ENCODE assay signal across 31 mouse cellular contexts in the genomic region with DNA sequence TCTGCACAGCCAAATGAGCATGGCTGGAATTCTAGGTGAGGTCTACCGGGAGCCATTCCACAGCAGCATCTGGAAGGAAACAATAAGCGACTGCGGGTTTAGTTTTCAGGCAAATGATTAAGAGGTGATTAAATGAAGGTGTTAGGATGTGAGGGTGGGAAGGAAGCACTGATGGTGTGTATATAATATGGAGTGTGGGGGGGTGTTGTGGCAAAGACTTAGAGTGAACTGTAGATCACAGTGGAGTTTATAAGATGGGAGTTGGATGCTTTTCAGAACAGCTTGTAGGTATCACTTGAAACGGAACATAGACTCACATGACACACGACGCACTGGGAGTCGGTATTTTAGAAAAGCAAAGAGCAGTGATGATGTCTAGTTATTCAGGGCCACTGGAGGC. TPM values are rescaled to one million over a fixed set of nuclear protein-coding genes. Genes with fewer than 3 reads are reported as not detected.
A peak's percentile ranks its signal among the peaks of the same experiment; 100 is the strongest.
DNase-seq lines count a peak whose midpoint lies in the region; ATAC-seq and TF ChIP-seq lines count a peak whose summit lies in the region.
"Had no signal": no experiment of that assay in that cellular context is flagged by ENCODE, and none has a peak within 500 bp of the region (broad histone marks: within the 10 kb centered on the region; RNA-seq: fewer than 3 reads in every experiment).

No protein-coding gene starts in this region.

- H3K36me3 ChIP-seq in kidney, embryonic 16.5 days (ENCODE audit: insufficient read depth, low read length), result no peaks in the 10 kb centered on the region
- no peaks in the 10 kb centered on the region for H3K36me3 ChIP-seq in limb, embryonic 10.5 days
- H3K36me3 ChIP-seq in limb, embryonic 13.5 days, result no peaks in the 10 kb centered on the region
- H3K36me3 ChIP-seq: embryonic facial prominence, embryonic 13.5 days; forebrain, embryonic 10.5 days; G1E; heart, embryonic 10.5 days; heart, embryonic 13.5 days; hindbrain, embryonic 15.5 days had no signal

- peaks cover 6% of the 10 kb centered on the region; the same call in 1 of the 2 replicates for H3K4me1 ChIP-seq in kidney, embryonic 16.5 days (ENCODE audit: insufficient read depth, low read length)
- peaks cover 48% of the 10 kb centered on the region for H3K4me1 ChIP-seq in limb, embryonic 10.5 days
- peaks cover 37% of the 10 kb centered on the region for H3K4me1 ChIP-seq in limb, embryonic 13.5 days
- H3K4me1 ChIP-seq: heart, embryonic 13.5 days had no signal

- WGBS in kidney, embryonic 16.5 days, result 15% methylated on average over 7 of the region's 7 CpGs
- 45% methylated on average over 7 of the region's 7 CpGs for WGBS in limb, embryonic 10.5 days
- 17% methylated on average over 7 of the region's 7 CpGs for WGBS in limb, embryonic 13.5 days

- no peak overlapping the region for H3K4me2 ChIP-seq in kidney, embryonic 16.5 days (replicated peaks; ENCODE audit: low read depth, low read length)
- H3K4me2 ChIP-seq in limb, embryonic 13.5 days (replicated peaks), result peak overlapping the region; percentile 36
- H3K4me2 ChIP-seq: embryonic facial prominence, embryonic 13.5 days; forebrain, embryonic 13.5 days; heart, embryonic 13.5 days; hindbrain, embryonic 15.5 days had no signal

- peak overlapping the region; percentile 57; the same call in 1 of the 2 replicates for H3K27ac ChIP-seq in gastrocnemius, adult 2 months
- no peak overlapping the region for H3K27ac ChIP-seq in kidney, embryonic 16.5 days (ENCODE audit: low read length)
- H3K27ac ChIP-seq in limb, embryonic 10.5 days, result peak overlapping the region; percentile 67
- H3K27ac ChIP-seq in limb, embryonic 13.5 days, result no peak overlapping the region; the same call in 1 of the 2 replicates
- H3K27ac ChIP-seq: embryonic facial prominence, embryonic 13.5 days; forebrain, embryonic 10.5 days; forebrain, embryonic 13.5 days; heart, adult 2 months; heart, embryonic 10.5 days; heart, embryonic 13.5 days; hindbrain, embryonic 15.5 days had no signal

- H3K9me3 ChIP-seq in kidney, embryonic 16.5 days (ENCODE audit: low read length), result no peaks in the 10 kb centered on the region
- no peaks in the 10 kb centered on the region for H3K9me3 ChIP-seq in limb, embryonic 10.5 days (replicated peaks)
- H3K9me3 ChIP-seq in limb, embryonic 13.5 days, result no peaks in the 10 kb centered on the region
- H3K9me3 ChIP-seq: embryonic facial prominence, embryonic 13.5 days; forebrain, embryonic 10.5 days; forebrain, embryonic 13.5 days; G1E; heart, embryonic 10.5 days; heart, embryonic 13.5 days; hindbrain, embryonic 15.5 days had no signal

- no peak for TF ChIP-seq CTCF in gastrocnemius, adult 2 months (IDR thresholded peaks at IDR 0.05)

- 0 out of 2 replicates have a peak, but pooled peaks have one; percentile 15 for ATAC-seq in kidney, embryonic 16.5 days (ENCODE audit: low FRiP score, low TSS enrichment)
- peak; percentile 70; the same call in 1 of the 2 replicates for ATAC-seq in limb, embryonic 13.5 days (ENCODE audit: low FRiP score, low read depth)
- ATAC-seq: forebrain, embryonic 13.5 days; forebrain, embryonic 16.5 days; Patski had no signal

- DNase-seq in gastrocnemius, adult 2 months, result no peak
- no peak for DNase-seq in gastrocnemius, adult 18-20 months (ENCODE audit: low spot score)
- no peak for DNase-seq in kidney, postnatal 14 days
- no peak for DNase-seq in limb, embryonic 10.5 days (ENCODE audit: low spot score)
- no peak for DNase-seq in ovary, postnatal 14 days (ENCODE audit: low spot score)
- no peak for DNase-seq in urinary bladder, adult 18-20 months (ENCODE audit: low spot score in 2 of 2)
- DNase-seq: adrenal gland, postnatal 10 days; adrenal gland, postnatal 36 days; B cell, adult 2 months; cerebellum, adult 18-20 months; cerebellum, adult 9-10 months; cerebellum, postnatal 14 days; gastrocnemius, postnatal 10 days; gastrocnemius, postnatal 36 days; heart, adult 2 months; heart, postnatal 14 days; heart, postnatal 4 days had no signal

- no peaks in the 10 kb centered on the region for H3K27me3 ChIP-seq in kidney, embryonic 16.5 days (ENCODE audit: insufficient read depth, low read length)
- no peaks in the 10 kb centered on the region for H3K27me3 ChIP-seq in limb, embryonic 10.5 days (ENCODE audit: low read depth, poor library complexity, severe bottlenecking)
- H3K27me3 ChIP-seq in limb, embryonic 13.5 days, result peaks cover 5% of the 10 kb centered on the region; the same call in 1 of the 2 replicates
- H3K27me3 ChIP-seq: CH12.LX; embryonic facial prominence, embryonic 13.5 days; forebrain, embryonic 13.5 days; heart, embryonic 13.5 days; hindbrain, embryonic 15.5 days had no signal

- H3K4me3 ChIP-seq in gastrocnemius, adult 2 months, result no peak overlapping the region
- no peak overlapping the region for H3K4me3 ChIP-seq in kidney, embryonic 16.5 days (ENCODE audit: low read length)
- H3K4me3 ChIP-seq in limb, embryonic 10.5 days, result no peak overlapping the region
- no peak overlapping the region for H3K4me3 ChIP-seq in limb, embryonic 13.5 days
- H3K4me3 ChIP-seq: embryonic facial prominence, embryonic 13.5 days; forebrain, embryonic 10.5 days; forebrain, embryonic 13.5 days; heart, adult 2 months; heart, embryonic 10.5 days; heart, embryonic 13.5 days; hindbrain, embryonic 15.5 days had no signal

- intact Hi-C loops in gastrocnemius, adult 2 months (cut with DNase I), result no loop called here

- H3K9ac ChIP-seq in kidney, embryonic 16.5 days (replicated peaks; ENCODE audit: low read length), result no peak overlapping the region
- no peak overlapping the region for H3K9ac ChIP-seq in limb, embryonic 13.5 days
- H3K9ac ChIP-seq: embryonic facial prominence, embryonic 13.5 days; forebrain, embryonic 13.5 days; heart, embryonic 13.5 days; hindbrain, embryonic 15.5 days had no signal

RNA-seq across cellular contexts. Expression of a gene that starts 20.4 kb away (rescaled TPM):
- total RNA-seq in gastrocnemius, adult 2 months (2021), result under 1 TPM; 0.17 to 0.28 TPM
- total RNA-seq in gastrocnemius, adult 18-20 months (2021), result under 1 TPM; 0.12 to 0.39 TPM
- polyA plus RNA-seq in kidney, embryonic 16.5 days (2015; fragmentation: Nextera tagmentation; extraction: Ambion mirVana), result 3.1 TPM in 2 replicates
- polyA plus RNA-seq in limb, embryonic 10.5 days (2016; fragmentation: Nextera tagmentation; extraction: Ambion mirVana), result 2.9 and 5.7 TPM in 2 replicates
- polyA plus RNA-seq in limb, embryonic 13.5 days (2015; fragmentation: Nextera tagmentation; extraction: Ambion mirVana), result 3.7 and 4.3 TPM in 2 replicates
- total RNA-seq: common myeloid progenitor, adult 5-6 weeks; granulocyte monocyte progenitor cell, adult 5-6 weeks had no signal
- polyA plus RNA-seq: G1E had no signal

Comparison
In these comparisons a context has a peak if more than half of its experiments do, and no peak if none do; other contexts are left out.
1. H3K27ac ChIP-seq: peak in gastrocnemius, adult 2 months (single experiment) and limb, embryonic 10.5 days (single experiment); none in kidney, embryonic 16.5 days (single experiment) and limb, embryonic 13.5 days (single experiment).